Mouse (Mus musculus): ENCODE measurements around the gene Syt5.
A peak's percentile ranks its signal among the peaks of the same experiment; 100 is the strongest.

The Syt5 gene

DNA sequence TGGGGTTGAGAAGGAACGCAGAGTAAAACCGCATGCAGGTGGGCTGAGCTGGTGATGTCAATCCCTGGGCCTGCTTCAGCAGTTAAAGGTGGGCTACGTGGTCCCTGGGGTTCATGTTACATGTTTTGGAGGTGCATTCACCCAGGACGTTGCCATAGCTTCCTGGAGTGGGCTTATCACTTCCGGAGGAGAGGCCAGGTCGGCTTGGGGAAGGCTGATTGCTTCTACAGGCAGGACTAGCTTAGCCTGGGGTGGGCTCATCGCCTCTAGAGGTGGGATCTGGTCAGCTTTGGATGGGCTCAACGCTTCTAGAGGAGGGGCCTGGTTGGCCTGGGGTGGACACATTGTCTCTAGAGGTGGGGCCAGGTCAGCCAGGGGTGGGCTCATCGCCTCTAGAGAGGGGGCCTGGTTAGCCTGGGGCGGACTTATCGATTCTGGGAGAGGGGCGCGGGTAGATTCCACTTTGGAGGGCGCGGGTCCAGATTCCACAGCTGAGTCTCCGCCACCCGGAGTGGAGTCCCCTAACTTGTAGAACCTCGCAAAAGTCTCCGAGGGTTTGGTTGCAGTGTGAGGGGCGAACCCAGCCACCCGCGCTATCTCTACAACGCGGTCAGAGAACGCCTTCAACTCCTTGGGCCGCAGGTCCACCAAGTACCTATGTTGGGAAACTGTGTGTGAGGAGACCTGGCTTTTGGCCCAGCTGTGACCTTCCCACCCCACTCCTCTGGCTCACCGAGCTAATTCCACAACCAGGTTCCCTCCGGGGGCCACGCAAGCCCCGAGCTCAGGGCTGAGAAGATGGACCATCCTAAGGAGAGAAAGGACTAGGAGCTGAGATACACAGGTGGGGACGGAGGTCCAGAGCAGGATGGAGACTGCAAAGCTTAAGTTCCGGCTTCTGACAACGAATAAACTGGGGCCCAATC lies 23.9 kb downstream of the Syt5 start:
- DNase-seq (ENCODE audit: low spot score in 2 of 2), result no peak

- DNase-seq (ENCODE audit: low spot score in 2 of 2), result no peak
Measured at GRCm38 (mm10) chr7:4522292-4522691, 25.0 kb downstream of the Syt5 start.

GRCm38 (mm10) chr7:4521231-4522003 lies 25.9 kb downstream of the Syt5 start:
- no peak for DNase-seq (ENCODE audit: low spot score in 2 of 2)

DNA sequence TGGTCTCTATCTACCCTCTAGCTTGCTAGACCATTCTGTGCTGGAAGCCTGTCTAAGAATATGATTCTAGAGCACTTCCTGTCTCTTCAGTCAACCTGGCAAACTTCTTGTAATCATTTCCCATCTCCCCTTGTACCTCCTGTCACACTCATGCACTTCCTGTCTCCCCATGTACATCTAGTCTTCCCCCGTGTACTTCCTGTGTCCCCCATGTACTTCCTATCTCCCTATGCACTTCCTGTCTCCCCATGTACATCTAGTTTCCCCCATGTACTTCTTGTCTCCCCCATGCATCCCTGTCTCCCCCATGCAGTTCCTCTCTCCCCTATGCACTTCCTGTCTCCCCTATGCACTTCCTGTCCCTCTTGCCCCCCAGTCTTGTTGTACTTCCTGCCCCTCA lies 28.9 kb downstream of the Syt5 start:
- DNase-seq (ENCODE audit: low spot score in 2 of 2), result no peak

GRCm38 (mm10) chr7:4516332-4517050 lies 30.9 kb downstream of the Syt5 start, which contains the start of gene Tnnt1:
Tnnt1 (minus strand) TSS chr7:4516382.
- DNase-seq (ENCODE audit: low spot score in 2 of 2), result no peak

DNA sequence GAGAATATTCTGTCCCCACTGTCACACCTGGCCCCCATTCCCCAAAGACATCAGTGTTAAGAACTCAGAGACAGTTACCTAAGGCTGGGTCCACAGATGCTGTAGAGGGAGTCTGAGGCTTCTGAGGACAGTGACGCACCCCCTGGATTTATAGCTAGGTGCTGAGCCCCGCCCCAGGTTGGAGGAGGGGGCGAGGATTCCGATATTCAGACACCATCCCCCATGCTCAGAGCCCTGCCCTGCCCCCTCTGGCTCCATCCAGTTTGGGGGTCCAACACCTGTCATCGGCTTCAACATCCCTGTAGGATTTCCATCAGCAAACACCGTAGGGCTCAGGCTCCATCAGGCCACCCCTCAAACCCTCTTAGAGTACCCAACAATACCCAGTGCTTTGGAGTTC lies 31.5 kb downstream of the Syt5 start:
- no peak for DNase-seq (ENCODE audit: low spot score in 2 of 2)

- DNase-seq (ENCODE audit: low spot score in 2 of 2), result no peak
Measured at GRCm38 (mm10) chr7:4513829-4514712, 33.3 kb downstream of the Syt5 start.

DNA sequence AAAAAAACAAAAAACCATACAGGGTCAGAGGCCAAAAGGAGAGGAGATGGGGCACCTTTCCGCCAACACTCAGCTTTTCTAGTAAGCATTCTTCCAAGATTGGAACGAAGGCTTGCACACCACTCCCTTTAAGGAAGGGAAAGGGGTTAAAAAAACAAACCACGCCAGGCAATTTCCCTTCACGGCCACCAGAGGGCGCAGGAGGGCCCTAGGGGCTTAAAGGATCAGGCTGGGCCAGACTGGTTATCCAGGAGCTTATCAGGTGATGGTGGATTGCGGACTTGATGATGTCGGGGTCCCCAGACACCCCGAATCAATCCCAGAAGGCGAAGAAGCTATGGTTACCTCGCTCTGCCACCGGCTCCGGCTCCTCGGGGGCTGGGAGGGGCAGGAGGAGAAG lies 34.1 kb downstream of the Syt5 start:
- DNase-seq (ENCODE audit: low spot score in 2 of 2), result no peak

DNA sequence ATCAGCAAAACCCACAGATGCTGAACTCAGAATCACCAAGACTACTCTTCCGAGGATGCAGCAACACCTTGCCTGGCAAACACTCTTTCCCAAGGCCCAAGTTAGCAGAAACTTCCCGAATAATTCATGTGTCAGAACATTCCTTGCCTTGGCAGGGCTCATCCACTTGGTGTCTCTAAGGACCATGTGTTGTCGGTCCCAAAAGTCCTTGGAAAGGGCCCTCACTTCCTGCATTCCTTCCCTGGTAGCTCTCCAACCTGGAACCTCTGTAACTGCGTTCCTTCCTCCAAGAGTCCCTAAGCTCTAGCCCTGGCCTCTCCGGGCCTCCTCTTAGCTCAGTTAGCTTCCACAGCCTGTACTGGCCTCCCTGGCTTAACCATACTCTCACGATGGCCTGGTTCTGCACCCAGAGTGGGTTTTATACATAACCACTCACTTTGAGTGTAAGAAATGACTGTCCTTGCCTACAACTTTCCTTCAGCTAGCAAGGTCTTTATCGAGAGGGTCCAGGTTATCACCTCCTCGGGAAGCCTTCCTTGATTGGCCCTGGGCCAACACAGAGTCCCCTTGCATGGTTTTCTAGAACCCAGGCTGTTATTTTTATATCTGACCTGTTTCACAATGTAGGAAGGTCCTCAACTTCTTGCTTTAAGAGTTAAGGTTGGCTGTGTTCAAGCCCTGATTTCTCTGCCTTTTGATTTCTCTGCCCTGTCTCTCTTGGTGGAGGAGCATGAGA lies 35.7 kb downstream of the Syt5 start:
- DNase-seq (ENCODE audit: low spot score in 2 of 2), result no peak

DNA sequence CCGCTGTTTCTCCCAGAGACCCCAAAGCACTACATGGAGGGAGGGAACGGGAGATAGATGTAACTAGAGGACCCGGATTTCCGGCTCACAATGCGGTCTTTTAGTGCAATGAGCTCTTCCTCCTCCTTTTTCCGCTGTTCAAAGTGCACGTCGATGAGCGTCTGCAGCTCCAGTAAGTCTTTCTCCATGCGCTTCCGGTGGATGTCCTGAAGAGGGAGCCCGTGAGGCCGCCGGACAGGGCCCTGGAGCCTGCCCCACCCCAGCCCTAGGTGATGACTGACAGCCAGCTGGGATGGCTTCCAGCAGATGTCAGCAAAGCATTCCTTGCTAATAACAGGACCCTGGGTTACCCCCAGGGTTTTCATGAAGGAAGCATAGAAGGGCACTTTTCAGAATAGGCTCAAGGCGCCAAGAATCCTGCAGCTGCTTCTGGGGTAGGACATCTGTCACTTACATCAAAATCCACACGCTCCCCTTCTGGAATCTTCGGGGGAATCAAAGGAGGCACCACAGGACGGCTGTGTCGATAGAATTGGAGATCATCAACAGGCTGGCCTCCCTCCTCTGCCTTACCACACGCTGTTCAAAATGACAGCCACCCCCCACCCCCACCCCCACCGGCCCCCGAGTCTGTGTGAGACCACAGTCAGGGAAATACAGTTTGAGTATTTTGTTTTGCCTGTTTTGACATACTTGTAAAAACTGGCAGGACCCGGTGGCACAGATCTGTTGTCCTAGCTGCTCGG lies 37.3 kb downstream of the Syt5 start:
- DNase-seq (ENCODE audit: low spot score in 2 of 2), result no peak

DNA sequence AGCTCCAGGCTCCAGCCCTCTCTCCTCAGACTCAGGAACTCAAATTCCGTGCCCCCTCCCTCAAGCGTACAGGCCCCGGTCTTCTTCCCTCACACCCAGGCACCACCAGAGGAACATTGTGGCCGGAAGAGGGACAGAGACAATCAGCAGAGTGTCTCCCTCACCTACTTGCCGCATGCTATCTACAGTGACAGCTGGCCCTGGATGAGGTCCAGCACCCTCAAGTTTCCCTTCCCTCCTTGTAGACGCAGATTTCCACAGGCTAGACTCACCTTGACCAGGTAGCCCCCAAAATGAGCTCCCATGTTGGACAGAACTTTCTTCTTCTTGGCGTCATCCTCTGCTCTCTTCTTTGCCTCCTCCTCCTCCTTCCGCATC lies 38.6 kb downstream of the Syt5 start:
- DNase-seq (ENCODE audit: low spot score in 2 of 2), result no peak

- peak in 1 of 2 experiments; percentile 57 for DNase-seq (ENCODE audit: low spot score in 2 of 2)
Measured at GRCm38 (mm10) chr7:4508062-4508738, 39.1 kb downstream of the Syt5 start.

DNA sequence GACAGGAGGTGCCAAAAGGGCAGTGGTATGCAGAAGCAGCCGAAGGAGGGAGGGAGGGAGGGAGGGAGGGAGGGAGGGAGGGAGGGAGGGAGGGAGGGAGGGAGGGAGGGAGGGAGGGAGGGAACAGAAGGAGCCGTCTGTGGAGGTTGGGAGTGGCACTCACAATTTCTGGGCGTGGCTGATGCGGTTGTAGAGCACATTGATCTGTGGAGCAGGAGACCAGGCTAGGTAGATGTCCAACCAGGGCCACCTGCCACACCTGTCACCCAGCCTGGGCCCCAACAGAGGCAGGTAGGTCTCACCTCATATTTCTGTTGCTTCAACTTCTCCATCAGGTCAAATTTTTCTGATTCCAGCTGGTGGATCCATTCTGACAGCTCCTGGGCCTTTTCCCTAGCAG lies 40.1 kb downstream of the Syt5 start:
- no peak for DNase-seq (ENCODE audit: low spot score in 2 of 2)

GRCm38 (mm10) chr7:4504646-4505435 lies 42.5 kb downstream of the Syt5 start:
- no peak for DNase-seq (ENCODE audit: low spot score in 2 of 2)

DNA sequence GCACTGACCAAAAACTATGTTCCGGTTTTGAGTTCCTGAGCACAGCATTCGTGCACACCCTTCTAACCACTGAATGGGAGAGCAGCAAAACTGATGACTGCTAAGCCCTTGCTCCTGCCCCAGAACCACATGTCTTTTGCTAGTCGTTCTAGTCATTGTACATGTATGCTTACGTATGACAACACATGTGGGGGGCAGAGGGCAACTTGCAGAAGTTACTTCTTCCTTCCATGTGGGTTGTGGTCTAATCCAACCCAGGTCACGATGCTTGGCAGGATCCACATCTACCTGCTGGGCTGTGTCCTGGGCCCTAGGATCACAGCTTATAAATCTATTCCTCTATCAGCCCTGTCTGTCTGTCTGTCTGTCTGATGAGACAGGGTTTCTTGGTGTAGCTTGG lies 43.5 kb downstream of the Syt5 start:
- DNase-seq (ENCODE audit: low spot score in 2 of 2), result no peak

DNA sequence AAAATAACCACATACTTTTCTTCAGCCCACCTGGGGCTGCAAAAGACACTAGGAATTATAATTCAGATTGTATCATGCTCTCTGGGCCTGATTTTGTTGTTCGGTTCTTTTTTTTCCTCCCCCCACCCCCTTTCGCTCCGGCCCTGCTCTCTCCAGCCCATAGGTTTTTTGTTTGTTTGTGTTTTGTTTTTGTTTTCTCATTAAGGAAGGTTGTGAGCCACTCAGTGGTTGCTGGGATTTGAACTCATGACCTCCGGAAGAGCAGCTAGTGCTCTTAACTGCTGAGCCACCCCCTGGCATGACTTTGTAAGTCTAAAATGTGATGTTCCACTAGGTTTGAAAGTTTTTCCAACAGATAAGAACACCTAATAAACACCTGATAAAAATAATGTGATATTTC lies 44.2 kb downstream of the Syt5 start:
- no peak for DNase-seq (ENCODE audit: low spot score in 2 of 2)

DNA sequence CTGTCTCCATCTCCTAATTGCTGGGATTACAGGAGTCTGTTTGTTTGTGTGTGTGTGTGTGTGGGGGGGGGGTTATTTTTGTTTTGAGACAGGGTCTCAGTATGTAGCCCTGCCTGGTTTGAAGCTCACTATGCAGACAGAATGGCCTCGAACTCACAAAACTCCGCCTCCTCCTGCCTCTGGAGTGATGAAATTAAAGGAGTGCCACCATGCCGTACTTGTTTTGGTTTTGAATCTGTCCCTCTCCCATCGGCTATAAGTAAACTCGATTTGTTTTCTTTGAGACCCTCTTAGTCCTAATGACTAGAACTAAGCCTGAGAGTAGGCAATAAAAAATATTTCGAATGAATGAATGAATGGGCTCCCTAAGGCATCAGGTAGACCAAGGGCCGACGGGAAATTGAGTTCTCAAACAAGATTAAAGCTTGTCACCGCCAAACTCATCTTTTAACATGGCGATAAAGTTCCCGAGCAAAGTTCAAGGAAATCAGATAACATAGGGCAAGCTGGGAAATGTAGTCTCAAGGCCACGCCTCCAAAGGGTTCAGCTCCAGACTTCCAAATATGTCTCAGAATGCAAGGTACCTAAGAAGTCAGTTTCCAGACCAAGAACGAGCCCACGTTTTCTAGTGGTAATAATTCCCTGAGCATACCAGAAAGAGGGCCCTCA lies 44.8 kb downstream of the Syt5 start:
- DNase-seq (ENCODE audit: low spot score in 2 of 2), result peak; percentile 54 to 81
